Mouse (Mus musculus) CD4-positive, CD25-positive, alpha-beta regulatory T cell, adult 4 months (primary cell): ENCODE data around the gene Syce1l. TPM values are rescaled to one million over a fixed set of nuclear protein-coding genes. Genes with fewer than 3 reads are reported as not detected.

ENCODE experiments used
- ATAC-seq: one replicate; pipeline ENCODE4 v1.8.0; 2017
- polyA plus RNA-seq, 2 experiments: library from polyadenylated mRNA; unstranded; fragments of 100-300 nt; shearing (Covaris generic); gene quantifications; one replicate each; pipeline ENCODE4 v1.2.1; 2017

The Syce1l gene
- polyA plus RNA-seq, result not detected

DNA sequence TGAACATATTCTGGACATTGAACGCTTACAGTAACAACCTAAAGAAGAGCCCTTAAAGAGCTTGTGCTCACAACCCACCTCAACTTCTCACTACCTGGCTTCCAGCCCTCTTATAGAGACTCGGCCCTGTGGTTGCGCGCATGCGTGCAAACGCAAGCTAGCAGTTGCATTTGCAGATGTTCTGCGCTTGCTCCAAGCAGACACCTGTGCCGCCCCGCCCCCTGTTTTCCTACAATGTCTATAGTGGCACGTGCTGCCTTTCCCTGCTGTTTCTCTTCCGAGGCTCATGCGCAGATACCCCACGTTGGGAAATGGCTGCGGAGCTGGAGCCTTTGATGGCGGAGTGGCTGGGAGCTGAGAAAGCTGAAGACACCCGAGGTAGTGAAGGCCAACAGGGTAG is at the start of gene Syce1l:
Syce1l (plus strand) TSS at position 288 of the 400 bp plus-strand sequence.
- no peak for ATAC-seq

DNA sequence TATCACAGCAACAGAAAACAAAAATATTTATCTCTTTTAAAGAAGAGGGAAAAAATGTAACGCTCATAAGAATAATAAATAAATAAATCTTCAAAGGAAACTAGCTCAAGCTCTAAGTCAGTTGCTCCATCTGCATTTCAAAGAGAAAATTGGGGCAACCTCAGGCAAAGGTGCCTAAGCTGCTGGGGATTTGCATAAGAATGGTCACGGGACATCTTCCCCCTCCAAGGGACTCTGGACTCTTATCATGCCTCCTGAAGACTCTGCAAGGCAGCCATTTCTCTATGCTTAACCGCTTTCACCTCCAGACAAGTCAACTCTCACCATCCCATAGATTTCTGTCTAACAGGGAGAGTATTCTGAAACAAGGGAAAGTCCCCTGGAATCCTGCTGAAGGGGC is 44.6 kb upstream of the Syce1l start:
- ATAC-seq, result no peak

GRCm38 (mm10) chr8:113632634-113633033 is 10.4 kb upstream of the Syce1l start:
- ATAC-seq, result no peak

DNA sequence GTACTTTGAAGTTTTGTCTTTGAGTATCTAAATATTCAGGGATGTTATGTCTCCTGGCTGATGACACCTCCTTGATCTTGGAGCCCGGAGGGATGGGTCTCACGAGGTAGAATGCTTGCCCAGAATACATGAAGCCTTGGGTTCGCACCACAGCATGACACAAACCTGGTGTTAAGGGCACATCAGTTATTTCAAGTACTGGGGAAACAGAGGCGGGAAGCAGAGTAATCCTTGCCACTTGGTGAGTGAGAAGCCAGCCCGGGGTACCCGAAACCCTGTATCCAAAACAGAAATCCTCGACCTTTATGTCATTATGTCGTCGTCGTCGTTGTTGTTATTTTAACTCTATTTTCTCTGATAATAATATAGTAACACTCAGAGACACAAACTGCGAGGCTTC is 8.9 kb upstream of the Syce1l start:
- ATAC-seq, result no peak

DNA sequence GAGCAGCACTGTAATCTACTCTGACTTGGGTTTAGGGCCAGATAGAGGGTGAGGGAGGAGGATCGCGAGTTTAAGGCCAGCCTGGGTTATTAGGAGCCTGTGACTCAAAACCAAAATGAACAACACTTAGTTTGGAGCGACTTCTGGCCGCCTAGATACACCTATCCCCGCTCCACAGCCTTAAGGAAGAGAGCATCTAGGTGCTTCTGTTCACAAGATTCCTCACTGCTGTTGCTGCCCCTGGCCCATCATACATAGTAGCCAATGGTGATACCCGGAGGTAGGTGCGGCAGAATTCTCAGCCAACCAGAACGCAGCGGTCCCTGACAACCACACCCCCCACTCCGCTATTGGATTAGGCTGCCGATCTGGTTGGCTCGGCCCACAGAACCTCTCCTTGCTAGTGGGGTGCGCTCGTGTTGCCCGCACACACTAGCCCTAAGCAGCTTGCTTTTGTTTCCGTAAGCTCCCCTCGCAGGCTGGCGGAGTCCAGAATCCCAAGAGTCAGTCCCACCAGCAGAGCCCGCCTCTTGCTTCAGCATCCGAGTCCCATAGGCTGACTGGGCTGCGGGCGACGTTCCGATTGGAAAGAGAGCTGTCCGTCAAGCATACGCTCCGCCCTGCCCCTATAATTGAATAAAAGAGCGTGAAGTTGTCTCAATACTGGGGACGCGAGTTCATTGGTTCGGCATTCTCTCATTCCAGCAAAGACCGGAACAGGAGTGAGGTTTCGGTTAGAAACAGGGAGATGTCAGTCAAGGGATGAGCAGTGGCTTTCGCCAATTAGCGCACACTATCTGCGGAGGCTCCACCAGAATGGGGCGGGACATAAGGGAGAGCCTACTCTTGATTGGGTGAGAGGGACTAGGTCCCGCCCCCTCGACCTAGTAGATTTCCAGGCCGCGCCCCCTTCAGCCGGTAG is 8.1 kb upstream of the Syce1l start, which contains the start of gene Mon1b:
Mon1b (plus strand) TSS at position 918 of the 922 bp plus-strand sequence.
- ATAC-seq, result peak; percentile 85

DNA sequence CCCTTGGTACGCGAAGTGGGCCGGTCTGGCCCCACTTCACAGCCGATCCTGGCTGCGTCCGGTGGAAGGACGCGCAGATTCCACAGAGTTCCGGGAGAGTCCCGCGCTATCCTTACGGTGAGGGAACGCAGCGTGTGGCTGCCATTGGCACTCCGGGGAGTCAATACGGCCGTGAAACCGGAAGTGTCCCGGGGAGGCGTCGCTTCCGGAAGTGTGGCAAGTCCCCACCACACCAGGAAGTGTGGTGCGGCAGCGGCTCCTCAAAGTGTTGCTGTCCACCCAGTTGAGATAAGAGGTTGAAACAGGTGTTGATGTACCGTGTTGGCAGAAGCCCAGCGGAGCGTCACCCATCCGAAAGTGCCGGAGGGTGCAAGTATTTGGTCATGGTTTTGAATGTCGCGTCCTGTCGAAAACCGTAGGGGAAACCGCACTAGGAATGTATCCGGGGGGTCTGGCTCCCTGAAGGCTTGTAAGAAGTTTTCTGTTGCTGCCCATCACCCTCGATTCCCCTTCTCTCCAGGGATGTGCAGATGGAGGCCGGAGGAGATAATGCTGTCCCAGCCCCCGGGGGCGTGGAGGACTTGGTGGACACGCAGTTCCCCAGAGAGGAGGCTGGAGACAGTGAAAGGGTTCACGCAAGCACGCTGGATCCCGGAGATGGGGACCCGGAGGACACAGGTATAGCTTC is 7.3 kb upstream of the Syce1l start:
- peak; percentile 58 for ATAC-seq

DNA sequence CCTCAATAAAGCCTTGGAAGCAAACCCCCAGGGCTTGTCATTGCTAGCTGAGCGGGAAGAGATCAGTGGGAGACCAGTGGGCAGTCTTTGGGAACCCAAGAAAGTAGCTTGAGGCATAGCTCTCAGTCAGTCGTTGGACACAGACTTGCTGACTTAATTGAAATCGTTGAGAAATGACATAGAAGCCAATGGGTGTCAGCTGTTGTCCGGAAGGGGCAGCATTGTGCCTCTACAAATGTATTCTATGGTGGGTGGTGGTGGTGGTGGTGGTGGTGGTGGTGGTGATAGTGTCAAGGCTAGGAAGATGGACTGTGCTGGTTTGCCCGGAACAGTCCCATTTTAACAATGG is 6.8 kb upstream of the Syce1l start:
- ATAC-seq, result no peak

DNA sequence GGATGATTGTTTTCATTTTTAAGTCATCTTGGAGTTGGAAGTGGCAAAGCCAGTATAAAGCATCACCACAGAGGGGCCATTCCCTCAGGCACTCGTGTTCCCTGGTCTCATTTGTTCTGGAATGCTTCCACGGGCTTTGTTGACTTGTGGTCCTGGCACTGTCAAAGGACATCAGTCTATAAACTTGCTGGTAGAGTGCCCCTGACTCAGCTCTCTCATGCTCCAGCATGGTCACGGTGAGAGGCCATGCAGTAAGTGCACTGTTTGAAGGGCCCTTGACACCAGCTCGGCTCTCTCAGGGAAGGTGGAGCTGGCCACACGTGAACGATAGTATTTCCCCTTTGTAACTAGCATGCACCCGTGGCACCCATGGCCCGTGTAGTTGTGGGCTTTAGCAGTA is 2.7 kb upstream of the Syce1l start:
- no peak for ATAC-seq

DNA sequence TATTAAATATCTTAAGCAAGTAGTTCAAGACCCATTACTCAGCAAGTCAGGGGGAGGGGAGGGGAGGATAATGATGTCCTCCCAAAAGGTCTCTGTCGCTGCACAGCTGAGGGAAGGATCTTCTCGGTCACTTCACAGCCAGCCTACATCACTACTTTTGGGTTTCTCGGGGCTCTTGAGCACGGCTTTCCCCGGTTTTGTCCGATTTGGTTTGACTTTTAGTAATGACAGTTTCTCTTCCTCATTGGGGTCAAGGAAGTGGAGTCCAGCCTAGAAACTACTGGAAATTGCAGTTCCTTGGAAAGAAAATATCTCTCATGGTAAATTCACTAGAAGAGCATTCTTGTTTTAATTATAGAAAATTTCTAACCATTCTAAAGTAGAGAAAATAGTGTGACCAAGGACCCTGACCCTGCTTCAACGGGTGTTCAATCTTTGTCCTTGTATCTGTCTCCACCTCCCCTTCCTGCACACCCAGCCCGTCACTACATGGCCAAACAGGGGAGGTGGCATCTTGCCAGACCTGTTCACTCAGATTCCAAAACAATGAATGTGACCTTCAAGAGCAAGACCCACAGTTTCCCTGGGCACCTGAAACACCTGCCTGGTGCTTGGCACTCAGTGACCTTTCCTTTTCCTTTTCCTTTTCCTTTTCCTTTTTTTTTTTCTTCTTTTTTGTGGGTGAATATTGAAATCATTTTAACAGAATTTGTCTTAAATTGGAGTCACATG is 632 bp downstream of the Syce1l start:
- no peak for ATAC-seq

DNA sequence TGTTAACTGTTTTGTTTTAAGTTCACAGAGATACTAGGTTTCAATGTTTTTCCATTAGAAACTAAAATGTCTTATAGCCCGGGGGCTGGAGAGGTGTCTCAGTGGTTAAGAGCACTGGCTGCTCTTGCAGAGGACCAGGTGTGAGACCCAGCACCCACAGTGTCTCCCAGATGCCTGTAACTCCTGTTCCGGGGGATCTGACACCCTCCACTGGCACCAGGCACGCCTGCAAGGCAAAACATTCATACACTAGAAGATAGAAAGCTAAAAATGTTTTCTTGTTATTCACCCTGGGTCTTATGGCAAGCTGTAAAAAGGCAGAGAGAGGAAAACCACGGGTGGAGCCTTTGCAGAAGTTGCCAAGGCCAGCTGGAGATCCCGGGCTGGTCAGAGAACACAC is 2.2 kb downstream of the Syce1l start:
- no peak for ATAC-seq

DNA sequence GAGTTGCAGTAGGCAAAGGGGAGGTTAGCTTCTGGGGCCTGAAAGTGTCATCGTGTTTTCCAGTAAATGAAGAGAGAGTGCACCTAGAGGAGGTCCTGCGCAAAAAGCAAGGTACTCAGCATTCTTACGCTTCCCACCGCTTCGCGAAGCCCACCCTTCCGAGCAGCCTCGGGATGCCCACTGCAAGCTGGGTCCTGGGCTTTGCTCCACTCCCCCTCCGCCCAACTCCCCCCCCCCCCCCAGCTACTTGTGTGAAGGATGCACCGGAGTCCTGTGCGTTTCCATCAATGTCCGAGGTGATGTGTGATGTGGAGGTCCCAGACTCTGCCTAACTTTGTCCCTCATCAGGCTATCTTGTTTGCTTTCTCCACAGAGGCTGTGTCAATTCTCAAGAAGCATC is 9.4 kb downstream of the Syce1l start:
- ATAC-seq, result no peak

DNA sequence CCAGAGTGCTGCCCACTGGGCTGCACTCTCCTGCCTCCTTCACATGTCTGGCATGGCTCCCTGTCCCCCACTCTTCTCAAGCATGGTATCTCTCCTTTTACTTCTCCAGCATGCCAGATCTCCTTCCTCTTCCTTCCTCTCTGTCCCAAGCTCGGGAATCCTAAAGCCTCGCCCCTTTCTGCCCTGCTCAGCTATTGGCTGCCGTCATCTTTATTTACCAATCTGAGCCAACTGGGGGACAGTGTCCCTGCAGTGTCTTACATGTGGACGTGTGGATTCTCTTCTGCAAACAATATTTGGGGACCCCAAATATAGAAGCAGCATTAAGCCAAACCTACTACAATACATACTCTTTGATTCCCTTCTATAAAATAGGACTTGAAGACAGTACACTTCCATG is 10.1 kb downstream of the Syce1l start:
- ATAC-seq, result no peak

DNA sequence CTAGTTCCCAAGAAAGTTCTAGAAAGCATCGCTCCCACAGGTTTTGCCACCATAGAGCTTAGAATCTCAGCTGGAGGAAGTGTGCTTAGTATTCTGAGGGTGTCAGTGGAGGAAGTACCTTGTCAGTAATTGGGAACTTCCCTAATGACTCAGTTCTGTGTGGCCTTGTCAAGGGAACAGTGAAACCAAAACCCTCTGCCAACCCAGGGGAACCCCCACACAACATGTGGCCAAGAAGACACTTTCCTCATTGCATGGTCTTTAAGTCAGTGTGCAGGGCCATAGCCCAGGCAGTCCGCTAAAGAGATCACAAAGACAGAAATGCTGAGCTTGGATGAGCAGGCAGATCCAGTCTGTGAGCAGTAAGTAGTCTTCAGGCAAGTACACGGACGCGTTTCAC is 13.1 kb downstream of the Syce1l start:
- peak; percentile 99 for ATAC-seq

- peak; percentile 15 for ATAC-seq
Measured at GRCm38 (mm10) chr8:113656681-113657298, 13.8 kb downstream of the Syce1l start.

GRCm38 (mm10) chr8:113660128-113660527 is 17.1 kb downstream of the Syce1l start:
- no peak for ATAC-seq

GRCm38 (mm10) chr8:113664544-113664943 is 21.5 kb downstream of the Syce1l start:
- peak; percentile 96 for ATAC-seq

- ATAC-seq, result no peak
Measured at GRCm38 (mm10) chr8:113665036-113665435, 22.0 kb downstream of the Syce1l start.

DNA sequence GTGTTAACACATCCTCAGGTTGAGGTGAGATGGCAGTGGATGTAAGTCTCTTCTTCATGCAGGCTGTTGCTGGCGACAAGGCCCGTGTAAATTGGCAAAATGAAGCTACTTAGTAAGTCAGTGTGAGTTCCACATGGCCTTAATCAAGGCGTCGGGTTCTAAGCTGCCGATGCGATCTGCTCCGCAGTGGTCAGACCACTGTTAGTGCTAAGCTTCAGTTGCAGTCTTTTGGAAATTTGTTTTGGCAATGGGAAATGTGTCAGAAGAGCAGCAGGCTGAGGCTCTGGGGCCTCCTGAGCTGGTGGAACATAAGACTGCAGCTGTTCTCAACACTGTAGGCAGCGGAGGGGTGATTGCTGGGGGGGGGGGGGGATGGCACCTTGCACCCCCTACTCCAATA is 22.9 kb downstream of the Syce1l start:
- ATAC-seq, result no peak

DNA sequence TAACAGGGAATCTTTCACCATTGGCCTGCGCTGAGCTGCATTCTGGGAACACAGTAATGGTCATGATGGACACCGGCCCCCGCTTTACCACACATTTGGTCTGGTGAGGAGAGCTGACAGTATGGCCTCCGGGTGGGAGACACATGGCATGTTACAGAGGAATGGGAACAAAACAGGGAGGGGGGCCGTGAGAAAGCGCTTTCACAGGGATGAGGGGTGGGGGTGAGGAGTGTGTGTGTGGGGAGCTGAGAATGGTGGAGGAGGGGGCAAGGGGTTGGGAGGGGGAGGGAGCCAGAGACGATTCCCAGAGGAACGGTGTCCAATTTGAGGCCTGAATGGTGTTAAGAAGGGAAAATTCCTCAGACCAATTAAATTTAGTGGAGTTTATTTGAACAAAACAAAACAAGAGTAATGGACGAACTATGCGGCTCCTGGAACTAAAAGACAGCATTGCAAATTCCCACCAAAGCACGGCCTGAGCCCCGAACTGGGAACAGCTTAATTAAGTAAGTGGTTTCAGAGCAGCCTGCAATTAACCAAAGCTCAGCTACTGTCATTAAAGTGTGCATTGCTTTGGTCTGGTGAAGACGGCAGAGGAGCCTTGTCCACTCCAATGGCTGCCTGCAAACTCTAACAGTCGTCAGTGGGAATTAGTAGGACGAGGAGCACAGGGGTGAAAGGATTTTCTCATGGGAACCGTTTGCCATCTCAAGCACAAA is 23.9 kb downstream of the Syce1l start:
- no peak for ATAC-seq

- peak; percentile 63 for ATAC-seq
Measured at GRCm38 (mm10) chr8:113669924-113670323, 26.9 kb downstream of the Syce1l start.

DNA sequence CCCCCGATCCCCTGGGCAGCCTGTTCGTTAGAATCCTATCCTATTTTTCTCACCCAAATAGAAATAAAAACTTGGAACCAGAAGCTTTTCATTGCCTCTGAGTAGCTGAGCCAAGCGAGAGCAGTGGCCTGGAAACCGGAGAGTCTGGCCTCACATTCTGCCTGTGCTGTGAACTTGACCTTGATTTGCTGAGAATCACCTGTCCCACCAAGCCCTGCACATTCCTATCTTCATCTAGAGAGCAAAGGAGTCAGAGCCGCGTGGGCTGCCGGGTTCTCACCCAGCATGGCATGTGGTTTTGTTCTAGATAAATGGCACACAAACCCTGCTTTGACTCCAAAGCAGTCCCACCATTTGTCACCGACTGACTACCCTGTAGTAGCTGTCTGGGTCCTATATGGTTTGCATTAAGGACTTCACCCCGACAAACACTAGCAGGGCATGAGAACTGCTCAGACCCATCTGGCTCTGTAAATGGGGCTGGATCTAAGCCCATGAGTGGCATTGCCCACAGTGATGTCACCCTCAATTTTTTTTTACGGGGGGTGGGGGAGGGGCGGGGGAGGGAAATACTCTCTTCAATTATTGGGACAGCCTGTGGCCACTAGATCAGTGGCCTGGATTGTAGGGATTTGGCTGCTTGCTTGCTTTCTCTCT is 29.7 kb downstream of the Syce1l start:
- ATAC-seq, result no peak

DNA sequence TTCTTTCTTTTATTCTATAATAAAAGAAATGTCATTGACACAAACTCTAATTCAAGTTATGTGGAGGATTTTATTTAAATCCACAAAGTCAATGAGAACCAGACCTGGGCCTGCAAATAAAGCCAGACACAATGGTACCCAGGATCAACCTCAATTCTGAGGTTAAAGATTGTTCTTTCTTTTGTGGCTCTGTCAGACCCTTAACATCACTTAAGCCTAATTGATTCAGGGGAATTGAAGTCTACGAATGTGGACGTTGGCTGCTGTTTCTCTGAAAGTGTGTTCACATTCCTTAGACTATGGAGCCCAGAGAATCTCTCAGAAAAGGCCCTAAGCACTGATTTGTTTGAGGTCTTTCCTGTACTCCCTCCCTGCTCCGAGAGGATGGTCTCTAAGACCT is 30.3 kb downstream of the Syce1l start:
- no peak for ATAC-seq
